Mouse (Mus musculus): ENCODE results near the gene Slc25a19. TPM values are rescaled to one million over a fixed set of nuclear protein-coding genes. Genes with fewer than 3 reads are reported as not detected.
"Not testable (repeated sequence)": the region's sequence is repeated elsewhere in the genome, so short reads cannot be mapped to it uniquely, and the experiment has no call there.

Slc25a19 gene
- polyA plus RNA-seq, 1 experiment: 45.9 TPM

DNA sequence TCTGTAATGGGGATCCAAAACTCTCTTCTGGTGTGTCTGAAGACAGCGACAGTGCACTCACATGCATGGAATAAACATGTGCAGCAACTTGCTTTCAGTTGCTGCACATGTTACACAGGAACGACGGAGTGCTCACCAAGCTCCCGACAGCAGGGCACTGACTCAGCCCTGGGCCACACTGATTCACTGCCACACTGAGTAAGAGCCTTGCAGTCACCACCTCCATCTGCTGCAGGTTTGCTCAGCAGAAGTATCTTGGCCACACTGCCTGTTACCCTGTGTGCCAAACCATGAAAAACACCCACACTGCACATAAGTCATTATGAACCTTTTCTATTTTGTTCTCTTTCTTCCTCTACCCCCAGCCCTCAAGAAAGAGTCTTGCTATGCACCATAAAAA lies 32.3 kb upstream of the Slc25a19 start:
- 88% methylated on average over 4 of the region's 4 CpGs for WGBS
- Histone ChIP-seq H3K4me1 (ENCODE audit: control insufficient read depth, insufficient read depth, low read length) (no peaks in the 10 kb centered on the region; the same call in 1 of the 2 replicates), H3K4me3 (replicated peaks; ENCODE audit: extremely low read depth, low read depth, low read length) (no peak overlapping the region)
- DNase-seq: no peak
- no peak for TF ChIP-seq CTCF (IDR thresholded peaks at IDR 0.05; ENCODE audit: insufficient read depth, low read length)
- TF ChIP-seq POLR2A (IDR thresholded peaks at IDR 0.05; ENCODE audit: borderline replicate concordance, extremely low read depth, low read depth, low read length): no peak

DNA sequence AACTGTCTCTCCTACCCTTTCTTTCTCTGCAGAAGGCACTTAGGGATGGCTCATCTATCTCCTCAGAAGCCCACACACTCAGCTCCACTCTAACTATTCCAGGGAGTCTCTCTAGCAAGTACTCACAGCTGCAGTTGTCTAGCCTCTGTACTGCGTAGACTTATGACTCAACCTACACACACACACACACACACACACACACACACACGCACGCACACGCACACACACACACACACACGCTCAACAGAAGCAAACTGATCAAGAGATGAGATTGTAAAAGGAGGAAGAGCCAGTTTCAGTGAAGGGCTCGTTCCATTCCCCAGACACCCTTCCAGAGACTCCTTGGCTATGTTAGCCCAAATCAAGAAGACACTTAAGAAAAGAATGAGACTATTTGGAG lies 30.4 kb upstream of the Slc25a19 start:
- TF ChIP-seq POLR2A (IDR thresholded peaks at IDR 0.05; ENCODE audit: borderline replicate concordance, extremely low read depth, low read depth, low read length): no peak
- TF ChIP-seq CTCF (IDR thresholded peaks at IDR 0.05; ENCODE audit: insufficient read depth, low read length): no peak
- 80% methylated on average over 6 of the region's 6 CpGs for WGBS
- no peak for DNase-seq
- Histone ChIP-seq H3K4me1 (ENCODE audit: control insufficient read depth, insufficient read depth, low read length) (no peaks in the 10 kb centered on the region; the same call in 1 of the 2 replicates), H3K4me3 (replicated peaks; ENCODE audit: extremely low read depth, low read depth, low read length) (no peak overlapping the region)

DNA sequence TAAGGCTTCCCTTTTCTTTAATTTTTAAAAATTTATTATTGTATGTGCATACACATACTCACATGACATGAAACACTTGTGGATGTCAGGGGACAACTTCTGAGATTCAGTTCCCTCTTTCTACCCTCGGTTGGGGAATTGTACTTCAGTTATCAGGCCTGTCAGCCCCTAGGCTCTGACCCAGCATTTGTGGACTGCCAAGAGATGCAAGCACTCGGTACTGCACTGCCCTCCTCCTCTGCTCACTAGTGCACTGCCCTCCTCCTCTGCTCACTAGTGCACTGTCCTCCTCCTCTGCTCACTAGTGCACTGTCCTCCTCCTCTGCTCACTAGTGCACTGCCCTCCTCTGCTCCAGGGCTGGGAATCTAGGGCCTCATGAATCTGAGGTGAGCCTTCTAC lies 26.0 kb upstream of the Slc25a19 start:
- no peak for DNase-seq
- 53% methylated on average over 2 of the region's 2 CpGs for WGBS

DNA sequence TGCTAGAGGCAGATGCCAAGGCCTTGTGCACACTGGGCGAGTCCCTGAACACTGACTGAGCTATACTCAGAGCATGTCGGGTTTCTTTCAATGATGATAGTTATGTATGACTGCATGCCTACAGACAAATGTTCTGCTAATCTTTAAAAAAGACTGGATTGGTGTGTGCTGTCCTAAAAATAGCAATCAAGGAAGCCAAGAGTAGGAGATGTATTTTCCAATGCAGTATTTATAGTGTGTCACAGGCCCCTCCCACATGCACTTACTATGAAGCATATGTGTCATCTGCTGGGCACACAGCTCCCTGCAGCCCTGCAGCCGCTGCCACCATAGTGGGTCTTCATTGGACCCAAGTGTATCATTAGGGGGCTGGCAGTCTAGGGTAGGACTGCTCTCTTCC lies 25.1 kb upstream of the Slc25a19 start:
- no peak for DNase-seq
- Histone ChIP-seq H3K4me3 (replicated peaks; ENCODE audit: extremely low read depth, low read depth, low read length) (no peak overlapping the region), H3K4me1 (ENCODE audit: control insufficient read depth, insufficient read depth, low read length) (no peaks in the 10 kb centered on the region; the same call in 1 of the 2 replicates)
- TF ChIP-seq CTCF (IDR thresholded peaks at IDR 0.05; ENCODE audit: insufficient read depth, low read length) (no peak), POLR2A (IDR thresholded peaks at IDR 0.05; ENCODE audit: borderline replicate concordance, extremely low read depth, low read depth, low read length) (no peak)
- WGBS: 71% methylated on average over 3 of the region's 3 CpGs

More for the DNA sequence above, 26.0 kb upstream of the Slc25a19 start:
- no peaks in the 10 kb centered on the region; the same call in 1 of the 2 replicates for H3K4me1 ChIP-seq (ENCODE audit: control insufficient read depth, insufficient read depth, low read length)
- TF ChIP-seq CTCF (IDR thresholded peaks at IDR 0.05; ENCODE audit: insufficient read depth, low read length) (no peak), POLR2A (IDR thresholded peaks at IDR 0.05; ENCODE audit: borderline replicate concordance, extremely low read depth, low read depth, low read length) (no peak)
- H3K4me3 ChIP-seq (replicated peaks; ENCODE audit: extremely low read depth, low read depth, low read length): no peak overlapping the region

- no peak for TF ChIP-seq CTCF (IDR thresholded peaks at IDR 0.05; ENCODE audit: insufficient read depth, low read length)
- no peak for TF ChIP-seq POLR2A (IDR thresholded peaks at IDR 0.05; ENCODE audit: borderline replicate concordance, extremely low read depth, low read depth, low read length)
- WGBS: 83% methylated on average over 3 of the region's 3 CpGs
- Histone ChIP-seq H3K4me3 (replicated peaks; ENCODE audit: extremely low read depth, low read depth, low read length) (no peak overlapping the region), H3K4me1 (ENCODE audit: control insufficient read depth, insufficient read depth, low read length) (no peaks in the 10 kb centered on the region; the same call in 1 of the 2 replicates)
- DNase-seq: no peak
These were observed 23.6 kb upstream of the Slc25a19 start for GRCm38 (mm10) chr11:115651680-115652079.

DNA sequence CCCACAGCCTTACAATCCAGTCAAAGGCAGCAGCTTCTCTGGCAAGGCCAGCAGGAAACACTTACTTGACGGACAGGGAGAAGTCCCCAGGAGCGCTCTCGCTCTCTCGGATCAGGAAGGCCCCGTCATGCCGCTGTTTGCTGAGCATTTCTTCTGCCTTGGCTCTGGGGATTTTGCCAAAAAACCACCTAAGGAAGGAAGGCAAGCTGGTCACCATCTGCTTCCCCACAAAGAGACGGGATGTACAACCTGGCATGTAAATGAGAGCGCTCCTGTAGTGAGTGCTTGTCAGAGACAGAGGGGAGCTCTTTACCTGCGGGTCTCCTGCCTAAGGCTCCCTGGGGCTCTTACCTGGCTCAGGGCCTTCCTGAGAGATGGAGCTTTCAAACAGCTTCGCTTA lies 21.6 kb upstream of the Slc25a19 start:
- DNase-seq: no peak

GRCm38 (mm10) chr11:115647459-115647858 lies 19.4 kb upstream of the Slc25a19 start:
- DNase-seq: peak; percentile 32
- WGBS: 23% methylated on average over 6 of the region's 6 CpGs
- H3K4me1 ChIP-seq (ENCODE audit: control insufficient read depth, insufficient read depth, low read length): no peaks in the 10 kb centered on the region
- TF ChIP-seq CTCF (IDR thresholded peaks at IDR 0.05; ENCODE audit: insufficient read depth, low read length) (peak; percentile 39), POLR2A (IDR thresholded peaks at IDR 0.05; ENCODE audit: borderline replicate concordance, extremely low read depth, low read depth, low read length) (no peak)
- no peak overlapping the region for H3K4me3 ChIP-seq (replicated peaks; ENCODE audit: extremely low read depth, low read depth, low read length)

More for the DNA sequence above, 21.6 kb upstream of the Slc25a19 start:
- Histone ChIP-seq H3K4me1 (ENCODE audit: control insufficient read depth, insufficient read depth, low read length) (no peaks in the 10 kb centered on the region), H3K4me3 (replicated peaks; ENCODE audit: extremely low read depth, low read depth, low read length) (no peak overlapping the region)
- TF ChIP-seq CTCF (IDR thresholded peaks at IDR 0.05; ENCODE audit: insufficient read depth, low read length) (no peak), POLR2A (IDR thresholded peaks at IDR 0.05; ENCODE audit: borderline replicate concordance, extremely low read depth, low read depth, low read length) (no peak)
- WGBS: 50% methylated on average over 10 of the region's 10 CpGs

- no peak for DNase-seq
- 86% methylated on average over 9 of the region's 9 CpGs for WGBS
- Histone ChIP-seq H3K4me1 (ENCODE audit: control insufficient read depth, insufficient read depth, low read length) (no peaks in the 10 kb centered on the region), H3K4me3 (replicated peaks; ENCODE audit: extremely low read depth, low read depth, low read length) (no peak overlapping the region)
- no peak for TF ChIP-seq CTCF (IDR thresholded peaks at IDR 0.05; ENCODE audit: insufficient read depth, low read length)
- no peak for TF ChIP-seq POLR2A (IDR thresholded peaks at IDR 0.05; ENCODE audit: borderline replicate concordance, extremely low read depth, low read depth, low read length)
These were observed 18.3 kb upstream of the Slc25a19 start for GRCm38 (mm10) chr11:115646439-115646838.

- 82% methylated on average over 14 of the region's 14 CpGs for WGBS
- H3K4me3 ChIP-seq (replicated peaks; ENCODE audit: extremely low read depth, low read depth, low read length); DNase-seq; H3K4me1 ChIP-seq (ENCODE audit: control insufficient read depth, insufficient read depth, low read length): not testable (repeated sequence)
These were observed 17.4 kb upstream of the Slc25a19 start for GRCm38 (mm10) chr11:115645498-115645897.

DNA sequence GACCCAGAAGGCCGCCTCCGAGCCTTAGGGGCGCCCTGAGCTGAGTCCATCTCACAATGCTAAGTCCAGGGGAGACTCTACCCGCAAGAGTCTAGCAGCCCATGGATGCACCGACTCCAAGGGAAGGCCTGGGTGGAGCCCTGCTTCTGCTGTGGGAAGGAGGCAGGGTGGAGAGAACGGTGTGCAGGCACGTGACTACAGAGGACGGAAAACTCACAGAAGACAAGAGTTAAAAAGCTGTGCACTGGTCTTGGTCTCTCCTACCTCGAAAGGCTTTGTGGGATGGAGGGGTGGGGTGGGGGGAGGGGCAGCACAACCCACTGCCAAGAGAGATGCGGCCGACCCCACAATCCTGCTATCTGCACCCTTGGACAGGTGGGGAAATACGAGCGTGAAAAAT lies 16.2 kb upstream of the Slc25a19 start:
- DNase-seq: no peak
- Histone ChIP-seq H3K4me1 (ENCODE audit: control insufficient read depth, insufficient read depth, low read length) (peaks cover 3% of the 10 kb centered on the region; the same call in 1 of the 2 replicates), H3K4me3 (replicated peaks; ENCODE audit: extremely low read depth, low read depth, low read length) (no peak overlapping the region)
- WGBS: 90% methylated on average over 13 of the region's 13 CpGs
- TF ChIP-seq CTCF (IDR thresholded peaks at IDR 0.05; ENCODE audit: insufficient read depth, low read length): no peak
- no peak for TF ChIP-seq POLR2A (IDR thresholded peaks at IDR 0.05; ENCODE audit: borderline replicate concordance, extremely low read depth, low read depth, low read length)
